Mouse (Mus musculus): Measurements from ENCODE around the gene Kel. TPM values are rescaled to one million over a fixed set of nuclear protein-coding genes. Genes with fewer than 3 reads are reported as not detected.

Kel gene
- polyA plus RNA-seq, 1 experiment from 2014 or later, result 1.8 TPM

DNA sequence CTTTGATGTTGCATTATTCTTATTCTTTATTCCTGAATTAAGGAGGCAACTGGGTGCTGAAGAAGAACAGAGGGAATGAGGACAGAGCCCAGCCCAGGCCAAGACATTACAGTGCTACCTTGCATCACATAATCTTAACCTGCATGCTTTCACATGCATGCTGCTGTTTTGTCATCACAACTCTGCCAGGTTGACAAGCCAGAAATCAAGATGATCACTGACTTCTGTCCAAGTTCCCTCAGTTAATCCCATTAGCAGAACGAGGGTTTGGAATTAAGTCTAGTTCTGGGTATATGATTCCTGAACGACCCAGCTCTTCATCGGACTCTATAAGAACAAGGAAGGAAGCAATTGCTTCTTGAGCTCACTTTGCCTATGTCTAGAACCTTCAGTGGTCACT is 57.9 kb downstream of the Kel start:
- H3K27me3 ChIP-seq (ENCODE audit: insufficient read depth, low read length), result no peaks in the 10 kb centered on the region
- no peak for TF ChIP-seq CTCF (IDR thresholded peaks at IDR 0.05; ENCODE audit: low read depth)
- ATAC-seq (ENCODE audit: insufficient read depth) (no peak), DNase-seq (no peak)
- H3K9me3 ChIP-seq (ENCODE audit: low read depth, low read length), result no peaks in the 10 kb centered on the region
- H3K4me3 ChIP-seq (ENCODE audit: low read depth, low read length), result no peak overlapping the region
- 89% methylated on average over 3 of the region's 3 CpGs for WGBS
- no peaks in the 10 kb centered on the region for H3K4me1 ChIP-seq (ENCODE audit: insufficient read depth)
- no peak overlapping the region for H3K27ac ChIP-seq (ENCODE audit: low read depth)
- no peak overlapping the region for H3K9ac ChIP-seq
- no peak overlapping the region for H3K4me2 ChIP-seq
- no peaks in the 10 kb centered on the region for H3K36me3 ChIP-seq (ENCODE audit: insufficient read depth)

DNA sequence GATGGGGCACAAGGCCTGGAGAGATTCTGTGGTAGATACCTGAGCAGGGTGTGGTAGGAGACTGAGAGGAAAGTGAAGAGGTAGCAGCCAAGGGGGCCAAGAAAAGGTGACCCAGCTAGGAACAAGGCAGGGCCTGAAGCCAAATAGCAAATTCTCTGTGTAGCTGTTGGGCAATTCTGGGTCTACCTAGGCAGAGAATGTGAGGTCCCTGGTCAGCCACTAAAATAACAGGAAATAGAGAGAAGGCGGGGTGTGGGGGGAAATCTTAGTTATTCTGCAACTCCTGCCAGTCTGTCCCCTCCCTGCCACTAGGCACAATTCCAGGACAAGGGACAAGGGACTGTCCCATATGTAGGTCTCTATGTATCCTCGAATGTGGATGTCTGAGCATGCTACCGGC is 60.9 kb downstream of the Kel start:
- Histone ChIP-seq H3K4me2 (no peak overlapping the region), H3K27me3 (ENCODE audit: insufficient read depth, low read length) (no peaks in the 10 kb centered on the region), H3K36me3 (ENCODE audit: insufficient read depth) (no peaks in the 10 kb centered on the region), H3K4me1 (ENCODE audit: insufficient read depth) (no peaks in the 10 kb centered on the region), H3K9ac (no peak overlapping the region), H3K27ac (ENCODE audit: low read depth) (no peak overlapping the region), H3K4me3 (ENCODE audit: low read depth, low read length) (no peak overlapping the region), H3K9me3 (ENCODE audit: low read depth, low read length) (no peaks in the 10 kb centered on the region)
- ATAC-seq (ENCODE audit: insufficient read depth) (no peak), DNase-seq (no peak)
- 90% methylated on average over 3 of the region's 3 CpGs for WGBS
- TF ChIP-seq CTCF (IDR thresholded peaks at IDR 0.05; ENCODE audit: low read depth), result no peak

DNA sequence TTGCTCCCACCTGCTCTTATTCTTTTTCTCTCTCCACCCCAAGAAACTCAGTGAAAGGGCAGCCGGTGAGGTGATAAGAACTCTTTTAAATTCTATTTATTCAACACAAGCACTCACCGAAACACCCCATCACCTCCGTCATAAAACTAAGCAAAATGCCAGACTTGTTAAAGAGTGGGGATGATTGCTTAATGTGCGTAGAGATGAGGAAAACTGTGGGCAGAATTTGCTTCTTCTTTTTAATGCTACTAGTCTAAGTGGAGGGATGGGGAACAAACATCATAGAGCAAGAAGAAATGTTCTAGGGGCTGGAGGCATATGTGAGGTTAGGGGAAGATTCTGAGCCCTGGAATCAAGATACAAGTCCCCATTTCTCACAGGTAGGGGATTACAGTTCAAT is 61.4 kb downstream of the Kel start:
- Histone ChIP-seq H3K36me3 (ENCODE audit: insufficient read depth) (no peaks in the 10 kb centered on the region), H3K27ac (ENCODE audit: low read depth) (no peak overlapping the region), H3K4me2 (no peak overlapping the region), H3K27me3 (ENCODE audit: insufficient read depth, low read length) (no peaks in the 10 kb centered on the region), H3K9ac (no peak overlapping the region), H3K9me3 (ENCODE audit: low read depth, low read length) (no peaks in the 10 kb centered on the region), H3K4me3 (ENCODE audit: low read depth, low read length) (no peak overlapping the region), H3K4me1 (ENCODE audit: insufficient read depth) (no peaks in the 10 kb centered on the region)
- TF ChIP-seq CTCF (IDR thresholded peaks at IDR 0.05; ENCODE audit: low read depth), result no peak
- 54% methylated on average over 4 of the region's 4 CpGs for WGBS
- ATAC-seq (ENCODE audit: insufficient read depth) (no peak), DNase-seq (no peak)

GRCm38 (mm10) chr6:41641173-41641866 is 62.8 kb downstream of the Kel start:
- no peaks in the 10 kb centered on the region for H3K9me3 ChIP-seq (ENCODE audit: low read depth, low read length)

GRCm38 (mm10) chr6:41640449-41640848 is 63.7 kb downstream of the Kel start:
- Histone ChIP-seq H3K4me1 (ENCODE audit: insufficient read depth) (no peaks in the 10 kb centered on the region), H3K9me3 (ENCODE audit: low read depth, low read length) (no peaks in the 10 kb centered on the region), H3K9ac (no peak overlapping the region), H3K4me2 (no peak overlapping the region), H3K36me3 (ENCODE audit: insufficient read depth) (no peaks in the 10 kb centered on the region), H3K27ac (ENCODE audit: low read depth) (no peak overlapping the region; the same call in 1 of the 2 replicates), H3K27me3 (ENCODE audit: insufficient read depth, low read length) (no peaks in the 10 kb centered on the region), H3K4me3 (ENCODE audit: low read depth, low read length) (no peak overlapping the region)
- no peak for ATAC-seq (ENCODE audit: insufficient read depth)
- no peak for DNase-seq
- 52% methylated on average over 3 of the region's 3 CpGs for WGBS
- no peak for TF ChIP-seq CTCF (IDR thresholded peaks at IDR 0.05; ENCODE audit: low read depth)

More at GRCm38 (mm10) chr6:41641173-41641866, 62.8 kb downstream of the Kel start:
- 67% methylated on average over 6 of the region's 6 CpGs for WGBS
- Histone ChIP-seq H3K4me3 (ENCODE audit: low read depth, low read length) (no peak overlapping the region), H3K27me3 (ENCODE audit: insufficient read depth, low read length) (no peaks in the 10 kb centered on the region), H3K9ac (no peak overlapping the region), H3K36me3 (ENCODE audit: insufficient read depth) (no peaks in the 10 kb centered on the region), H3K27ac (ENCODE audit: low read depth) (no peak overlapping the region), H3K4me2 (no peak overlapping the region), H3K4me1 (ENCODE audit: insufficient read depth) (no peaks in the 10 kb centered on the region)
- no peak for ATAC-seq (ENCODE audit: insufficient read depth)
- no peak for DNase-seq
- no peak for TF ChIP-seq CTCF (IDR thresholded peaks at IDR 0.05; ENCODE audit: low read depth)

GRCm38 (mm10) chr6:41637927-41638506 is 66.1 kb downstream of the Kel start:
- Histone ChIP-seq H3K36me3 (ENCODE audit: insufficient read depth) (no peaks in the 10 kb centered on the region), H3K4me1 (ENCODE audit: insufficient read depth) (no peaks in the 10 kb centered on the region), H3K4me2 (no peak overlapping the region), H3K9ac (no peak overlapping the region), H3K27me3 (ENCODE audit: insufficient read depth, low read length) (no peaks in the 10 kb centered on the region), H3K4me3 (ENCODE audit: low read depth, low read length) (no peak overlapping the region), H3K27ac (ENCODE audit: low read depth) (no peak overlapping the region), H3K9me3 (ENCODE audit: low read depth, low read length) (no peaks in the 10 kb centered on the region)
- DNase-seq, result no peak
- no peak for ATAC-seq (ENCODE audit: insufficient read depth)
- 72% methylated on average over 6 of the region's 6 CpGs for WGBS
- TF ChIP-seq CTCF (IDR thresholded peaks at IDR 0.05; ENCODE audit: low read depth), result no peak

GRCm38 (mm10) chr6:41637393-41637792 is 66.7 kb downstream of the Kel start:
- no peaks in the 10 kb centered on the region for H3K36me3 ChIP-seq (ENCODE audit: insufficient read depth)
- no peak for TF ChIP-seq CTCF (IDR thresholded peaks at IDR 0.05; ENCODE audit: low read depth)
- ATAC-seq (ENCODE audit: insufficient read depth) (no peak), DNase-seq (no peak)
- H3K4me2 ChIP-seq, result no peak overlapping the region
- H3K27me3 ChIP-seq (ENCODE audit: insufficient read depth, low read length), result no peaks in the 10 kb centered on the region
- H3K27ac ChIP-seq (ENCODE audit: low read depth), result no peak overlapping the region
- no peaks in the 10 kb centered on the region for H3K4me1 ChIP-seq (ENCODE audit: insufficient read depth)
- H3K9ac ChIP-seq, result no peak overlapping the region
- 24% methylated on average over 1 of the region's 1 CpGs for WGBS
- no peaks in the 10 kb centered on the region for H3K9me3 ChIP-seq (ENCODE audit: low read depth, low read length)
- no peak overlapping the region for H3K4me3 ChIP-seq (ENCODE audit: low read depth, low read length)

Other genes starting within 250 kb of the Kel start
- gene Prss1, start 245.4 kb downstream of the Kel start, polyA plus RNA-seq (2014; fragmentation: Nextera tagmentation; extraction: Ambion mirVana), result not detected in 2 replicates
- gene Prss2, start 182.6 kb downstream of the Kel start, polyA plus RNA-seq (2014; fragmentation: Nextera tagmentation; extraction: Ambion mirVana), result not detected in 2 replicates
- gene Ephb6, start 98.9 kb downstream of the Kel start, polyA plus RNA-seq (2014; fragmentation: Nextera tagmentation; extraction: Ambion mirVana), result 11.3 and 12.9 TPM in 2 replicates
- gene Trpv6, start 67.9 kb downstream of the Kel start, polyA plus RNA-seq (2014; fragmentation: Nextera tagmentation; extraction: Ambion mirVana), result 1.5 and 1.6 TPM in 2 replicates
- gene Trpv5, start 23.6 kb downstream of the Kel start, polyA plus RNA-seq (2014; fragmentation: Nextera tagmentation; extraction: Ambion mirVana), result not detected in 2 replicates
- gene Llcfc1, start 19.9 kb downstream of the Kel start, polyA plus RNA-seq (2014; fragmentation: Nextera tagmentation; extraction: Ambion mirVana), result not detected in 2 replicates
- gene Olfr459, start 70.8 kb upstream of the Kel start, polyA plus RNA-seq (2014; fragmentation: Nextera tagmentation; extraction: Ambion mirVana), result not detected in 2 replicates
- not detected in 2 replicates for gene Pip, start 143.2 kb upstream of the Kel start, polyA plus RNA-seq (2014; fragmentation: Nextera tagmentation; extraction: Ambion mirVana)
- not detected in 2 replicates for gene Sval2, start 148.7 kb upstream of the Kel start, polyA plus RNA-seq (2014; fragmentation: Nextera tagmentation; extraction: Ambion mirVana)
- not detected in 2 replicates for gene Sval1, start 247.3 kb upstream of the Kel start, polyA plus RNA-seq (2014; fragmentation: Nextera tagmentation; extraction: Ambion mirVana)